Mouse (Mus musculus): Measurements from ENCODE around the gene Pigb.

- TF ChIP-seq CTCF (IDR thresholded peaks at IDR 0.05; ENCODE audit: low read depth, low read length) (no peak), POLR2A (IDR thresholded peaks at IDR 0.05; ENCODE audit: insufficient read depth, low read length) (no peak)
Measured at GRCm38 (mm10) chr9:72987703-72988102, 52.5 kb downstream of the Pigb start.
